Mouse (Mus musculus): Measurements from ENCODE around the gene Gm4707. TPM values are rescaled to one million over a fixed set of nuclear protein-coding genes. Genes with fewer than 3 reads are reported as not detected.
"Not testable (repeated sequence)": the region's sequence is repeated elsewhere in the genome, so short reads cannot be mapped to it uniquely, and the experiment has no call there.

Gm4707 gene
- polyA plus RNA-seq, 1 experiment: 5.2 TPM

- H3K27ac ChIP-seq (ENCODE audit: insufficient read depth, low read length): no peak overlapping the region
- H3K9me3 ChIP-seq (replicated peaks; ENCODE audit: control insufficient read depth, insufficient read depth, low read length, poor library complexity, severe bottlenecking): no peaks in the 10 kb centered on the region
- peaks cover 8% of the 10 kb centered on the region for H3K36me3 ChIP-seq (ENCODE audit: control insufficient read depth, insufficient read depth, low read length, poor library complexity, severe bottlenecking)
- H3K9ac ChIP-seq (ENCODE audit: low read depth, poor library complexity, severe bottlenecking): no peak overlapping the region
- TF ChIP-seq EP300 (IDR thresholded peaks at IDR 0.05; ENCODE audit: insufficient read depth, low read depth, low read length) (no peak), CTCF (IDR thresholded peaks at IDR 0.05; ENCODE audit: low read depth, low read length) (no peak), POLR2A (IDR thresholded peaks at IDR 0.05; ENCODE audit: insufficient read depth, low read length) (no peak)
- H3K4me1 ChIP-seq (ENCODE audit: control insufficient read depth, insufficient read depth, low read length): no peaks in the 10 kb centered on the region
- H3K27me3 ChIP-seq (ENCODE audit: control insufficient read depth, insufficient read depth, low read length, poor library complexity, severe bottlenecking): no peaks in the 10 kb centered on the region
- H3K4me3 ChIP-seq (ENCODE audit: low read depth, low read length): no peak overlapping the region
Observed at GRCm38 (mm10) chr17:71460312-71460711, 594 bp upstream of the Gm4707 start.

DNA sequence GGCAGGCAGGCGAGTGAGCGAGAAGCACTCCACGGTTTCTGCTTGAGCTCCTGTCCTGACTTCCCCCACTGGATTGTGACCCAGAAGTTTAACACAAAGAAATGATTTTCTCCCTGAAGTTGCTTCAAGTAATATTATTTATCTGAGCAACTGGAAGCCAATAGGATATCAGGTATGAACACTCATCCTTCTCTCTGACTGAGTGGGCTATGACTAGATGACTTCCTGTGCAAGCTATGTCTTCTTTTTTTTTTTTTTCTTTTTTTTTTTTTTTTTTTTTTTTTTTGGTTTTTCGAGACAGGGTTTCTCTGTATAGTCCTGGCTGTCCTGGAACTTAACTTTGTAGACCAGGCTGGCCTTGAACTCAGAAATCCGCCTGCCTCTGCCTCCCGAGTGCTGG, 2.4 kb downstream of the Gm4707 start:
- H3K4me1 ChIP-seq (ENCODE audit: control insufficient read depth, insufficient read depth, low read length); H3K27ac ChIP-seq (ENCODE audit: insufficient read depth, low read length); H3K27me3 ChIP-seq (ENCODE audit: control insufficient read depth, insufficient read depth, low read length, poor library complexity, severe bottlenecking); H3K36me3 ChIP-seq (ENCODE audit: control insufficient read depth, insufficient read depth, low read length, poor library complexity, severe bottlenecking); H3K4me3 ChIP-seq (ENCODE audit: low read depth, low read length); H3K9me3 ChIP-seq (replicated peaks; ENCODE audit: control insufficient read depth, insufficient read depth, low read length, poor library complexity, severe bottlenecking); H3K9ac ChIP-seq (ENCODE audit: low read depth, poor library complexity, severe bottlenecking): not testable (repeated sequence)

DNA sequence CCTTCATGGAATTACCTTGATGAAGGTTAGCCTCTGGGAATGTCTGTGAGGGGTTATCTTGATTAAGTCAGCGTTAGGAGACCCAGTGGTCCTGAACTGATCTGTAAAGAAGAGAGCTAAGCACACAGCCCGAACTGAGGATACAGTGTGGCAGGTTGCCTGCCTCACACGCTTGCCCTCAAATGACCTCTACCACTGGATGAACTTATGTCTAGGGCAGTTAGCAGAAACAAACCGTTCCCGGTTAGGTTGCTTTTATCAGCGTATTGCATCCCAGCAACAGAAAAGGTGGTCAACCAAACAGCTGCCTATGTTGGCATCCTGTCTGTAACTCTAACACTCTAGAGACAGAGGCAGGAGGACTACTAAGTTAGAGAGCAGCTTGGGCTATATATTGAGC, 14.5 kb downstream of the Gm4707 start:
- no peak overlapping the region for H3K27ac ChIP-seq (ENCODE audit: insufficient read depth, low read length)
- H3K36me3 ChIP-seq (ENCODE audit: control insufficient read depth, insufficient read depth, low read length, poor library complexity, severe bottlenecking): peaks cover 11% of the 10 kb centered on the region; the same call in 1 of the 2 replicates
- no peak for TF ChIP-seq CTCF (IDR thresholded peaks at IDR 0.05; ENCODE audit: low read depth, low read length)
- TF ChIP-seq POLR2A (IDR thresholded peaks at IDR 0.05; ENCODE audit: insufficient read depth, low read length): no peak
- TF ChIP-seq EP300 (IDR thresholded peaks at IDR 0.05; ENCODE audit: insufficient read depth, low read depth, low read length): no peak
- no peak overlapping the region for H3K9ac ChIP-seq (ENCODE audit: low read depth, poor library complexity, severe bottlenecking)
- H3K9me3 ChIP-seq (replicated peaks; ENCODE audit: control insufficient read depth, insufficient read depth, low read length, poor library complexity, severe bottlenecking): no peaks in the 10 kb centered on the region
- no peaks in the 10 kb centered on the region for H3K27me3 ChIP-seq (ENCODE audit: control insufficient read depth, insufficient read depth, low read length, poor library complexity, severe bottlenecking)
- H3K4me1 ChIP-seq (ENCODE audit: control insufficient read depth, insufficient read depth, low read length): no peaks in the 10 kb centered on the region
- no peak overlapping the region for H3K4me3 ChIP-seq (ENCODE audit: low read depth, low read length)

- peaks cover 11% of the 10 kb centered on the region; the same call in 1 of the 2 replicates for H3K36me3 ChIP-seq (ENCODE audit: control insufficient read depth, insufficient read depth, low read length, poor library complexity, severe bottlenecking)
Observed at GRCm38 (mm10) chr17:71444718-71445117, 15.0 kb downstream of the Gm4707 start.

DNA sequence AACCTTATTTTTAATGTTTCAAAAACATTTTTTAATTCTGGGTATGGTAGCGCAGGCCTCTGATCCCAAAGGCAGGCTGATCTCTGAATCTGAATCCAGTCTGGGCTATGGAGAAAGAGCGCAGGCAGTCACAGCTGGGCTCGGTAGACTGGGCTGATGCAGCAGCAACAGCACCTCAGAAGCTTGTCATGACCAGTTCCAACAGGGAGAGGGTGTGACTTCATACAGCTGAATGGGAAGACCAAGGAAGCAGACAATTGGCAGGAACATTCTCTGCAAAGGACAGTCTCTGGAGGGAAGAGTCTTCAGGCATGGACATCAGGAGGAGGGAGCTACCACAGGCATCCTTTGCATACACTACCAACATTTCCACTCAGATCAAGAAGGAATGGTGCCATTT, 15.6 kb downstream of the Gm4707 start:
- Histone ChIP-seq H3K27me3 (ENCODE audit: control insufficient read depth, insufficient read depth, low read length, poor library complexity, severe bottlenecking) (no peaks in the 10 kb centered on the region), H3K9me3 (replicated peaks; ENCODE audit: control insufficient read depth, insufficient read depth, low read length, poor library complexity, severe bottlenecking) (no peaks in the 10 kb centered on the region), H3K9ac (ENCODE audit: low read depth, poor library complexity, severe bottlenecking) (no peak overlapping the region), H3K4me1 (ENCODE audit: control insufficient read depth, insufficient read depth, low read length) (no peaks in the 10 kb centered on the region), H3K36me3 (ENCODE audit: control insufficient read depth, insufficient read depth, low read length, poor library complexity, severe bottlenecking) (peaks cover 11% of the 10 kb centered on the region; the same call in 1 of the 2 replicates), H3K27ac (ENCODE audit: insufficient read depth, low read length) (no peak overlapping the region), H3K4me3 (ENCODE audit: low read depth, low read length) (no peak overlapping the region)
- TF ChIP-seq CTCF (IDR thresholded peaks at IDR 0.05; ENCODE audit: low read depth, low read length) (no peak), POLR2A (IDR thresholded peaks at IDR 0.05; ENCODE audit: insufficient read depth, low read length) (no peak), EP300 (IDR thresholded peaks at IDR 0.05; ENCODE audit: insufficient read depth, low read depth, low read length) (no peak; the same call in 1 of the 2 replicates)

More at GRCm38 (mm10) chr17:71444718-71445117, 15.0 kb downstream of the Gm4707 start:
- Histone ChIP-seq H3K9me3 (replicated peaks; ENCODE audit: control insufficient read depth, insufficient read depth, low read length, poor library complexity, severe bottlenecking) (no peaks in the 10 kb centered on the region), H3K9ac (ENCODE audit: low read depth, poor library complexity, severe bottlenecking) (no peak overlapping the region), H3K4me3 (ENCODE audit: low read depth, low read length) (no peak overlapping the region), H3K27ac (ENCODE audit: insufficient read depth, low read length) (no peak overlapping the region), H3K4me1 (ENCODE audit: control insufficient read depth, insufficient read depth, low read length) (no peaks in the 10 kb centered on the region), H3K27me3 (ENCODE audit: control insufficient read depth, insufficient read depth, low read length, poor library complexity, severe bottlenecking) (no peaks in the 10 kb centered on the region)
- no peak for TF ChIP-seq EP300 (IDR thresholded peaks at IDR 0.05; ENCODE audit: insufficient read depth, low read depth, low read length)
- no peak for TF ChIP-seq CTCF (IDR thresholded peaks at IDR 0.05; ENCODE audit: low read depth, low read length)
- no peak for TF ChIP-seq POLR2A (IDR thresholded peaks at IDR 0.05; ENCODE audit: insufficient read depth, low read length)

GRCm38 (mm10) chr17:71443273-71443672, 16.4 kb downstream of the Gm4707 start:
- Histone ChIP-seq H3K27me3 (ENCODE audit: control insufficient read depth, insufficient read depth, low read length, poor library complexity, severe bottlenecking) (no peaks in the 10 kb centered on the region), H3K36me3 (ENCODE audit: control insufficient read depth, insufficient read depth, low read length, poor library complexity, severe bottlenecking) (peaks cover 11% of the 10 kb centered on the region; the same call in 1 of the 2 replicates), H3K9me3 (replicated peaks; ENCODE audit: control insufficient read depth, insufficient read depth, low read length, poor library complexity, severe bottlenecking) (no peaks in the 10 kb centered on the region)

More at GRCm38 (mm10) chr17:71443273-71443672, 16.4 kb downstream of the Gm4707 start:
- no peaks in the 10 kb centered on the region for H3K4me1 ChIP-seq (ENCODE audit: control insufficient read depth, insufficient read depth, low read length)
- no peak overlapping the region for H3K9ac ChIP-seq (ENCODE audit: low read depth, poor library complexity, severe bottlenecking)
- TF ChIP-seq EP300 (IDR thresholded peaks at IDR 0.05; ENCODE audit: insufficient read depth, low read depth, low read length) (no peak), CTCF (IDR thresholded peaks at IDR 0.05; ENCODE audit: low read depth, low read length) (no peak), POLR2A (IDR thresholded peaks at IDR 0.05; ENCODE audit: insufficient read depth, low read length) (no peak)
- no peak overlapping the region for H3K27ac ChIP-seq (ENCODE audit: insufficient read depth, low read length)
- no peak overlapping the region for H3K4me3 ChIP-seq (ENCODE audit: low read depth, low read length)
